Mouse (Mus musculus) left cerebral cortex, postnatal 4 days (tissue): Measurements from ENCODE around the gene Cfap97d1. TPM values are rescaled to one million over a fixed set of nuclear protein-coding genes. Genes with fewer than 3 reads are reported as not detected.

Experiments used
- DNase-seq: peaks from one replicate; pipeline ENCODE4 v3.0.0-alpha.2; 2022
- intact Hi-C: fragments of 180-260 bp; cut with DNase I; formaldehyde crosslinking; loops from one replicate; pipeline ENCODE4 v1.15.1; 2025
- total RNA-seq, 2 experiments: library from RNA; stranded (reverse); gene quantifications; 2 replicates each; pipeline ENCODE4 v1.2.3; 2021

Cfap97d1 gene
- total RNA-seq, 2 experiments from 2014 or later: not detected

DNA sequence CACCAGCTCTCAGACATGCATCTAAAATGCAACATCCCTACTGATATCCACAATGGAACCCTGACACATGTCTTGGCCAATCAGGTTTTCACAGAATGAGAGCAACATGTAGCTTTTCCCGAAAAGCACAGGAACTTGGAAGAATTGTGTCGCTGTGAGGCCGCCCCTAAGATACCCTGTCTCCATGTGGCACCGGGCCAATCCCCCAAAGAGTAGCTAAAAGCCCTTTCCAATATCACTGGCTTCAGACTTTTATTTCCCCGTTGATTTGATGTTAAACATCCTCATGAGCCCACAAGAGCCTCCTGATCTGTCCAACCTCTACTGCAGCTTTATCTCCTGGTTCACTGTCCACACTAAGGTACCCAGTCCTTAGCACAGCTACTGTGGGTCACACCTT, 22.6 kb downstream of the Cfap97d1 start:
- intact Hi-C loops: no loop called here
- DNase-seq: no peak

DNA sequence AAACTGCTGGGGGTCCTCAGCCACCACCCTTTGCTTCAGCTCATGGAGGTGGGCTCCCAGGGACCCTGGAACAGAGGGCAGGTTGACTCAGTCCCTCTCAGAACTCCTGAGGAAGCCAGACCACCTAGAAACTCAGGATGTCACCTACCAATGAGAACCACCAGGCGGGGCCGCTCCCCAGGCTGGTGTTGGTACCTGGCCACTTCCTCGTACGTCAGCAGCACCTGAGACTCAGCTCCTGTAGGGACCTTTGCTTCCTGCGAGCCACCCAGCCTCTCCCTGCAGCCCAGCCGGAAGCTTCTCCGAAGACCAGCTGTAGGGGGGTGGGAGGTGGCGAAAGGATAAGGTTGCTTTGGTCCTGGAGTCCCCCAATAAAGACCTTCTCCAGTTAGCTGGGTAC, 24.3 kb downstream of the Cfap97d1 start:
- intact Hi-C loops: no loop called here
- DNase-seq: no peak

- no peak for DNase-seq
- intact Hi-C loops: no loop called here
Observed at GRCm38 (mm10) chr11:102008954-102009637, 25.0 kb downstream of the Cfap97d1 start.

DNA sequence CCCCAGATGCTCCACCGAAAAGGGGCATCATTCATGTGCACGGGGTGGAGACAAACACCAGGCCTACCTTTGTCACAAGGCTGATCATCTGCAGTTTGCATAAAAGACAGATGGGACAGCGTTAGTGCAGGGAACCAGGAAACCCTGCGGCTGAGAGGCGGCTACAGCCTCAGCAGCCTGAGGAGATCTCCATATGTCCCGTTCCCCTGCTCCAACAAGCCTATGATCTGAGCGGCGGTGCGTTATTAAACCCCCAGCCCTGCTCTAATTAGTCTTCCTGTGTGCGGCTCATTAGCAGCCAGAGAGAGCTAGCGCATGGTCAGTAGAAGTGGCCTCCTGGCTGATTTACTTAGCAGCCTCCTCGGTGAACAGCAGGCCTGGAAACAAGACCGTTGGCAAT, 26.1 kb downstream of the Cfap97d1 start:
- intact Hi-C loops: no loop called here
- DNase-seq: peak; percentile 83

- intact Hi-C loops: no loop called here
- peak; percentile 48 for DNase-seq
Observed at GRCm38 (mm10) chr11:102011510-102011909, 27.4 kb downstream of the Cfap97d1 start.

DNA sequence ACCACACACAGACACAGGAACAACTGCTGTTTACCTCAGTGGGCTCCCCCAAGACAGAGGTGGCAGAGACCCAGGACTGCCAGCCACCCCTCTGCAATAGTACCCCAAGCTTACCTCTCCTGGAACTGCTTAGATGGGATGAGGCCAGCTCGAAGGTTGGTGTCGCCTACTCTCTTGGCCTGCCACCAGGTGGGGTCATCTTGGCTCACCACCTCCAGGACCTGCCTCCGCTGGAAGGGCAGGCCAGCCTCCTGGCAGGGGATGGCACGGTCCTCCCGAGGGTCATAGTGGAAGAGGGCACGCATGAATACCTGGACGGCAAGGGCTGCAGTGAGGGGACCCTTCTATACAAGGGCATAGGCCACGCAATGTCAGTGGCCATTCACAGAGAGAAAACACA, 29.1 kb downstream of the Cfap97d1 start:
- intact Hi-C loops: no loop called here
- DNase-seq: no peak

GRCm38 (mm10) chr11:102015472-102015871, 31.4 kb downstream of the Cfap97d1 start:
- DNase-seq: no peak
- intact Hi-C loops: no loop called here

- intact Hi-C loops: no loop called here
- DNase-seq: no peak
Observed at GRCm38 (mm10) chr11:102016136-102016535, 32.1 kb downstream of the Cfap97d1 start.

DNA sequence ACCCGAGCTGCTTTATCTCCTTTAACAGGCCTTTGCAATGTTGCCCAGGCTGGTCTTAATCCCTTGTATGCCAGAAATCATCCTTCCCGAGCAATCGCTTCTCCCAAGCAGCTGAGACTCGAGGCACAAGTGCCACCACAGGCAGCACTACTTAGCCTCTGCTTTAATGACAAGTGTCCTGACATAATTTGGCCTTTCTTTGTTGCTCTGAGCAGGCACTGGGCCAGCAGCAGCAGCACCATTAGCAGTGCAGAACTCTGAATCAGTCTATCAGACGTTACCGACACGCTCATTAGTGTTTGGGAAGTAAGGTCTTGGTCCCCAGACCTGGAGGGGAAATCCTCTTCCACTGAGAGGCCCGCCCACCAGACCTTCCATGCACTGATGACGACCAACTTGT, 35.7 kb downstream of the Cfap97d1 start:
- DNase-seq: no peak
- intact Hi-C loops: no loop called here

- intact Hi-C loops: no loop called here
- DNase-seq: no peak
Observed at GRCm38 (mm10) chr11:102021196-102021595, 37.1 kb downstream of the Cfap97d1 start.

DNA sequence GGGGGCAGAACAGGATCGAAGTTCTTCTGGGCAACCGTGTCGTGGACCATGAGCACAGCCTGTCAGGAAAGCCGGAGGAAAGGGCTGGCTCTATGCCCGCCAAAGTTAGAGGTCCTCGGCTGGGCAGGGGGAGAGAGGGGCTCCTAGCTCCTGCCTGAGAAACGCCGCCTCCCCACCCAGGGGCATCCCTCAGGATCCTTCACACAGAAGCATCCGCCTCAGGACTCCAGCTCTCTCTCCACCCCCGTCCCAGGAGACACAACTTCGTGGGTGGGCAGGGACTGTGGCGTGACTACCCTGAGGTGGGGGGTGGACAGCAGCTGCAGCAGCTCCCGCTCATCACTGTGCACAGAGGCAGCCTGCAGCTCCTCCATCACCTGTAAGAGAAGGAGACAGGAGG, 39.3 kb downstream of the Cfap97d1 start:
- no peak for DNase-seq

GRCm38 (mm10) chr11:102024084-102024758, 40.1 kb downstream of the Cfap97d1 start:
- intact Hi-C loops: no loop called here
- DNase-seq: no peak

More for the DNA sequence above, 39.3 kb downstream of the Cfap97d1 start:
- intact Hi-C loops: no loop called here

GRCm38 (mm10) chr11:102024875-102025274, 40.8 kb downstream of the Cfap97d1 start:
- no peak for DNase-seq
- intact Hi-C loops: loop anchor here (5.0 kb wide), 1 partner anchor 33 kb away; no protein-coding TSS in a partner anchor

DNA sequence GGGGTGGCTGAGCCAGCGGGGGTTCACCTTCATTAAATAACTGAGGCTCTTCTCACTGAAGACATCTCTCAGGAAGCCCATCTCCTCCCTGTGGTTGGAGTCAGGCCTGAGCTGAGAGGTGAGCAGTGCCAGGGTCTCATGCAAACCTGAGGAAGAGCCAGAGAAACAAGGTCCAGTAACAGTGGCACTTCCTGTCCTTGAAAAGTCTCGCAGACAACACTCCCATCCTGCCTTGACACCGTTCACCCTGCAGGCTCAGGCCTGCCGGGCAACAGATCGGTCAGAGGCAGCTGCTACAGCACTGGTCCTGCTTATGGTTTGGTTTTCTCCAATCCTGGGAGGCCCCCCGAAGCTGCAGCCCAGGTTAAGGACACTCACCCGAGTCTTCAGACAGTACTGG, 41.3 kb downstream of the Cfap97d1 start:
- intact Hi-C loops: loop anchor here (5.0 kb wide), 1 partner anchor 33 kb away; no protein-coding TSS in a partner anchor
- no peak for DNase-seq

DNA sequence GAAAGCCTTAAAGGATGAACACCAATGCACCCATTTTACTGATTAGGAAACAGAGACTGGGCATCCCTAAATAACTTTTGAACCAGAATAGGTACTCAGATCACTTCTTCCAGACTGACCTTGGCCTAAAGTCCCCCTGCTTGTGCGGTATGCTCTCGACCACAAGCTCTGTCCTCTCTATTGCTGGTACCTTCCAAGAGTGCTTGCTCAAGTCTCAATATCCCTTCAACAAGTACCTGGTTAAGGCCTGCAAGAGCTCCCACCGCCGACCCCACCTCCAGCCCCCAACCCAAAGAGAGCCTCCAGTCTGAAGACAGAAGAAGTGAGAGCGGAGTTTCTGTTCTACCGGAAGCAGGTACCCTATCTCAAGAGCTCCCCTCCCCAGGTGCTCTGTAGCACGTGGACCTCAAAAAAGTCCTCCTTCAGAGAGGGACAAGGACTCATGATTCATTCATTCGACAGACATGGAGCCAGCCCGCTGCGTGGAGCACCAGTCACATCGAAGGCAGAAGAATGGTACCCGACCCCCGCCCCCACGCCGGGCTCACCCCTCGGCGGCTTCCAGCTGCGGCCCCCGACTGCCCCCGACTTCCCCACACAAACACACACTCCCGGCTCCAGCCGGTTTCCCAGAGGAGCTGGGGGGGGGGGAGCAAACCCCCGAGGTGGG, 42.0 kb downstream of the Cfap97d1 start:
- DNase-seq: peak; percentile 44
- intact Hi-C loops: loop anchor here (5.0 kb wide), 1 partner anchor 34 kb away; no protein-coding TSS in a partner anchor

- peak; percentile 90 for DNase-seq
- intact Hi-C loops: loop anchor here (5.0 kb wide), 1 partner anchor 35 kb away; no protein-coding TSS in a partner anchor
Observed at GRCm38 (mm10) chr11:102026694-102027360, 42.7 kb downstream of the Cfap97d1 start.

GRCm38 (mm10) chr11:102027361-102028017, 43.4 kb downstream of the Cfap97d1 start:
- no peak for DNase-seq
- intact Hi-C loops: loop anchor here (5.0 kb wide), 1 partner anchor 35 kb away; no protein-coding TSS in a partner anchor

DNA sequence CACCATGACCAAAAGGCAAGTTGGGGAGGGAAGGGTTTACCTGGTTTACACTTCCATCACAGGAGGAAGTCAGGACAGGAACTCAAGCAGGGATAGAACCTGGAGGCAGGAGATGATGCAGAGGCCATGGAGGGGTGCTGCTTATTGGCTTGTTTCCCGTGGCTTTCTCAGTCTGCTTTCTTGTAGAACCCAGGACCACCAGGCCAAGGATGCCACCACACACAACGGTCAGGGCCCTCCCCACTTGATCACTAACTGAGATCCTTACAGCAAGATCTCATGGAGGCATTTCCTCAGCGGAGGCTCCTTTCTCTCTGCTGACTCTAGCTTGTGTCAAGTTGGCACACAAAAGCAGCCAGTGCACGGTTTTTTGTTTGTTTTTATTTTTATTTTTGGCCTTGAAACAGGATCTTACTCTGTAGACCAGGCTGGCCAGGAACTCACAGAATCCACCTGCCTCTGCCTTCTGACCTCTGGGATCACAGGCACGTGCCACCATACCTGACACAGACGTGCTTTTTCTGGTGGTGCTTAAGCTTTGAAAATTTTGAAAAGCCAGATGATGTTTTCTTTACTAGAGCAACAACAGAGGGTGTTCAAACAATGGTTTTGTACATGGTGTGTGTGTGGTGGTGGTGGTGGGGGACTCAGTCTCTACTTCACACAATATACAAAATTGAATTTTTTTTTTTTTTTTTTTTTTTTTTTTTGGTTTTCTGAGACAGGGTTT, 44.2 kb downstream of the Cfap97d1 start, which contains the start of gene Mpp3:
TSS of gene Mpp3 (minus strand) at position 375 of the 730 bp plus-strand sequence.
- intact Hi-C loops: loop anchor here (5.0 kb wide), 1 partner anchor 36 kb away; no protein-coding TSS in a partner anchor
- no peak for DNase-seq

DNA sequence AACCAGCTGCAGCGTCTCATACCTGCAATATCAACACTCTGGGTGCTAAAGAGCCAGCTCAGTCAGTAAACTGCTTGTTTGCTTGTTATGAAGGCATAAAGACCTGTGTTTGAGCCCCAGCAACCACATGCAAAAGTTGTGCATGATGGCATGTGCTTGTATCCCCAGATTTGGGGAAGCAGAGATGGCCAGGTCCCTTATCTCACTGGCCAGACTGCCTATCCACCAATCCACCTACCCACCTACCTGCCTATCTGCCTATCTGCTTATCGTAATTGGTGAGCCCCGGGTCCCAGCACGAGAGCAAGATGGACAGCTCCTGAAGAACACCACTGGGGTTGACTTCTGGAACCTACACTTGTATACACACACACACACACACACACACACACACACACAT, 45.2 kb downstream of the Cfap97d1 start:
- intact Hi-C loops: loop anchor here (5.0 kb wide), 1 partner anchor 37 kb away; no protein-coding TSS in a partner anchor
- DNase-seq: no peak
